Mouse (Mus musculus): ENCODE data around the gene Syn3. TPM values are rescaled to one million over a fixed set of nuclear protein-coding genes. Genes with fewer than 3 reads are reported as not detected.

Gene Syn3
- polyA plus RNA-seq, 1 experiment from 2014 or later = 4.4 TPM

GRCm38 (mm10) chr10:86323275-86323994 lies 175.3 kb downstream of the Syn3 start:
- 90% methylated on average over 4 of the region's 4 CpGs for WGBS

GRCm38 (mm10) chr10:86322006-86322405 lies 176.7 kb downstream of the Syn3 start:
- no peaks in the 10 kb centered on the region; the same call in 1 of the 2 replicates for H3K27me3 ChIP-seq (ENCODE audit: control insufficient read depth, insufficient read depth, low read length)
- no peak overlapping the region for H3K4me3 ChIP-seq (ENCODE audit: low read depth, low read length)
- ATAC-seq (ENCODE audit: low FRiP score) = no peak
- 38% methylated on average over 1 of the region's 1 CpGs for WGBS
- no peak overlapping the region for H3K9ac ChIP-seq (ENCODE audit: low read length)
- no peak overlapping the region for H3K27ac ChIP-seq (ENCODE audit: low read depth, low read length)
- H3K36me3 ChIP-seq (ENCODE audit: control insufficient read depth, insufficient read depth, low read length) = no peaks in the 10 kb centered on the region
- DNase-seq (ENCODE audit: low spot score, missing footprints) = no peak
- peaks cover 7% of the 10 kb centered on the region; the same call in 1 of the 2 replicates for H3K4me1 ChIP-seq (ENCODE audit: control insufficient read depth, insufficient read depth, low read length)
- H3K4me2 ChIP-seq = no peak overlapping the region
- no peaks in the 10 kb centered on the region for H3K9me3 ChIP-seq (ENCODE audit: control insufficient read depth, low read length)

More at GRCm38 (mm10) chr10:86323275-86323994, 175.3 kb downstream of the Syn3 start:
- no peaks in the 10 kb centered on the region; the same call in 1 of the 2 replicates for H3K27me3 ChIP-seq (ENCODE audit: control insufficient read depth, insufficient read depth, low read length)
- H3K36me3 ChIP-seq (ENCODE audit: control insufficient read depth, insufficient read depth, low read length) = no peaks in the 10 kb centered on the region
- no peak for DNase-seq (ENCODE audit: low spot score, missing footprints)
- H3K4me1 ChIP-seq (ENCODE audit: control insufficient read depth, insufficient read depth, low read length) = peaks cover 7% of the 10 kb centered on the region; the same call in 1 of the 2 replicates
- H3K27ac ChIP-seq (ENCODE audit: low read depth, low read length) = no peak overlapping the region
- no peaks in the 10 kb centered on the region for H3K9me3 ChIP-seq (ENCODE audit: control insufficient read depth, low read length)
- ATAC-seq (ENCODE audit: low FRiP score) = no peak
- H3K4me3 ChIP-seq (ENCODE audit: low read depth, low read length) = no peak overlapping the region
- H3K4me2 ChIP-seq = no peak overlapping the region
- H3K9ac ChIP-seq (ENCODE audit: low read length) = no peak overlapping the region

- ATAC-seq (ENCODE audit: low FRiP score) (no peak), DNase-seq (ENCODE audit: low spot score, missing footprints) (no peak)
- H3K9ac ChIP-seq (ENCODE audit: low read length) = no peak overlapping the region
- no peak overlapping the region for H3K4me2 ChIP-seq
- no peaks in the 10 kb centered on the region; the same call in 1 of the 2 replicates for H3K27me3 ChIP-seq (ENCODE audit: control insufficient read depth, insufficient read depth, low read length)
- H3K36me3 ChIP-seq (ENCODE audit: control insufficient read depth, insufficient read depth, low read length) = no peaks in the 10 kb centered on the region
- no peak overlapping the region for H3K4me3 ChIP-seq (ENCODE audit: low read depth, low read length)
- WGBS = 75% methylated on average over 8 of the region's 8 CpGs
- peaks cover 7% of the 10 kb centered on the region; the same call in 1 of the 2 replicates for H3K4me1 ChIP-seq (ENCODE audit: control insufficient read depth, insufficient read depth, low read length)
- no peaks in the 10 kb centered on the region for H3K9me3 ChIP-seq (ENCODE audit: control insufficient read depth, low read length)
- no peak overlapping the region for H3K27ac ChIP-seq (ENCODE audit: low read depth, low read length)
These were observed 177.5 kb downstream of the Syn3 start for GRCm38 (mm10) chr10:86321194-86321593.

- no peaks in the 10 kb centered on the region for H3K9me3 ChIP-seq (ENCODE audit: control insufficient read depth, low read length)
- no peak overlapping the region for H3K27ac ChIP-seq (ENCODE audit: low read depth, low read length)
- peaks cover 6% of the 10 kb centered on the region; the same call in 1 of the 2 replicates for H3K4me1 ChIP-seq (ENCODE audit: control insufficient read depth, insufficient read depth, low read length)
- H3K27me3 ChIP-seq (ENCODE audit: control insufficient read depth, insufficient read depth, low read length) = no peaks in the 10 kb centered on the region; the same call in 1 of the 2 replicates
- H3K36me3 ChIP-seq (ENCODE audit: control insufficient read depth, insufficient read depth, low read length) = no peaks in the 10 kb centered on the region
- 83% methylated on average over 5 of the region's 5 CpGs for WGBS
- DNase-seq (ENCODE audit: low spot score, missing footprints) (no peak), ATAC-seq (ENCODE audit: low FRiP score) (no peak)
- H3K9ac ChIP-seq (ENCODE audit: low read length) = no peak overlapping the region
- no peak overlapping the region for H3K4me3 ChIP-seq (ENCODE audit: low read depth, low read length)
- no peak overlapping the region for H3K4me2 ChIP-seq
These were observed 178.5 kb downstream of the Syn3 start for GRCm38 (mm10) chr10:86320204-86320603.

GRCm38 (mm10) chr10:86319526-86319925 lies 179.2 kb downstream of the Syn3 start:
- ATAC-seq (ENCODE audit: low FRiP score) = no peak
- 7% methylated on average over 3 of the region's 3 CpGs for WGBS
- Histone ChIP-seq H3K4me2 (no peak overlapping the region), H3K27ac (ENCODE audit: low read depth, low read length) (no peak overlapping the region), H3K4me3 (ENCODE audit: low read depth, low read length) (no peak overlapping the region), H3K36me3 (ENCODE audit: control insufficient read depth, insufficient read depth, low read length) (no peaks in the 10 kb centered on the region), H3K27me3 (ENCODE audit: control insufficient read depth, insufficient read depth, low read length) (no peaks in the 10 kb centered on the region; the same call in 1 of the 2 replicates), H3K9ac (ENCODE audit: low read length) (no peak overlapping the region), H3K9me3 (ENCODE audit: control insufficient read depth, low read length) (no peaks in the 10 kb centered on the region), H3K4me1 (ENCODE audit: control insufficient read depth, insufficient read depth, low read length) (peaks cover 4% of the 10 kb centered on the region; the same call in 1 of the 2 replicates)
- no peak for DNase-seq (ENCODE audit: low spot score, missing footprints)

- Histone ChIP-seq H3K4me2 (no peak overlapping the region), H3K27ac (ENCODE audit: low read depth, low read length) (no peak overlapping the region), H3K4me3 (ENCODE audit: low read depth, low read length) (no peak overlapping the region), H3K4me1 (ENCODE audit: control insufficient read depth, insufficient read depth, low read length) (peaks cover 4% of the 10 kb centered on the region; the same call in 1 of the 2 replicates), H3K27me3 (ENCODE audit: control insufficient read depth, insufficient read depth, low read length) (no peaks in the 10 kb centered on the region; the same call in 1 of the 2 replicates), H3K9ac (ENCODE audit: low read length) (no peak overlapping the region), H3K36me3 (ENCODE audit: control insufficient read depth, insufficient read depth, low read length) (no peaks in the 10 kb centered on the region), H3K9me3 (ENCODE audit: control insufficient read depth, low read length) (no peaks in the 10 kb centered on the region)
- WGBS = 77% methylated on average over 5 of the region's 5 CpGs
- DNase-seq (ENCODE audit: low spot score, missing footprints) (no peak), ATAC-seq (ENCODE audit: low FRiP score) (no peak)
These were observed 180.1 kb downstream of the Syn3 start for GRCm38 (mm10) chr10:86318552-86319140.

- ATAC-seq (ENCODE audit: low FRiP score) = no peak
- H3K27ac ChIP-seq (ENCODE audit: low read depth, low read length) = no peak overlapping the region
- no peak overlapping the region for H3K4me3 ChIP-seq (ENCODE audit: low read depth, low read length)
- no peak overlapping the region for H3K4me2 ChIP-seq
- DNase-seq (ENCODE audit: low spot score, missing footprints) = no peak
- no peaks in the 10 kb centered on the region for H3K36me3 ChIP-seq (ENCODE audit: control insufficient read depth, insufficient read depth, low read length)
- H3K9me3 ChIP-seq (ENCODE audit: control insufficient read depth, low read length) = no peaks in the 10 kb centered on the region
- no peaks in the 10 kb centered on the region; the same call in 1 of the 2 replicates for H3K27me3 ChIP-seq (ENCODE audit: control insufficient read depth, insufficient read depth, low read length)
- peaks cover 4% of the 10 kb centered on the region; the same call in 1 of the 2 replicates for H3K4me1 ChIP-seq (ENCODE audit: control insufficient read depth, insufficient read depth, low read length)
- WGBS = 85% methylated on average over 7 of the region's 7 CpGs
- no peak overlapping the region for H3K9ac ChIP-seq (ENCODE audit: low read length)
These were observed 181.1 kb downstream of the Syn3 start for GRCm38 (mm10) chr10:86317633-86318032.

GRCm38 (mm10) chr10:86315513-86315912 lies 183.2 kb downstream of the Syn3 start:
- H3K36me3 ChIP-seq (ENCODE audit: control insufficient read depth, insufficient read depth, low read length) = no peaks in the 10 kb centered on the region
- no peak overlapping the region for H3K9ac ChIP-seq (ENCODE audit: low read length)
- H3K27me3 ChIP-seq (ENCODE audit: control insufficient read depth, insufficient read depth, low read length) = no peaks in the 10 kb centered on the region
- H3K9me3 ChIP-seq (ENCODE audit: control insufficient read depth, low read length) = no peaks in the 10 kb centered on the region
- peaks cover 4% of the 10 kb centered on the region; the same call in 1 of the 2 replicates for H3K4me1 ChIP-seq (ENCODE audit: control insufficient read depth, insufficient read depth, low read length)
- DNase-seq (ENCODE audit: low spot score, missing footprints) = no peak
- 56% methylated on average over 3 of the region's 3 CpGs for whole genome bisulfite sequencing
- no peak overlapping the region for H3K4me3 ChIP-seq (ENCODE audit: low read depth, low read length)
- no peak overlapping the region for H3K4me2 ChIP-seq
- ATAC-seq (ENCODE audit: low FRiP score) = no peak
- no peak overlapping the region for H3K27ac ChIP-seq (ENCODE audit: low read depth, low read length)

GRCm38 (mm10) chr10:86313448-86313847 lies 185.2 kb downstream of the Syn3 start:
- WGBS = 65% methylated on average over 1 of the region's 1 CpGs
- ATAC-seq (ENCODE audit: low FRiP score) = no peak
- H3K27ac ChIP-seq (ENCODE audit: low read depth, low read length) = no peak overlapping the region

More at GRCm38 (mm10) chr10:86313448-86313847, 185.2 kb downstream of the Syn3 start:
- Histone ChIP-seq H3K4me2 (no peak overlapping the region), H3K36me3 (ENCODE audit: control insufficient read depth, insufficient read depth, low read length) (no peaks in the 10 kb centered on the region), H3K4me3 (ENCODE audit: low read depth, low read length) (no peak overlapping the region), H3K9me3 (ENCODE audit: control insufficient read depth, low read length) (no peaks in the 10 kb centered on the region), H3K9ac (ENCODE audit: low read length) (no peak overlapping the region), H3K27me3 (ENCODE audit: control insufficient read depth, insufficient read depth, low read length) (no peaks in the 10 kb centered on the region), H3K4me1 (ENCODE audit: control insufficient read depth, insufficient read depth, low read length) (no peaks in the 10 kb centered on the region)
- no peak for DNase-seq (ENCODE audit: low spot score, missing footprints)

Measured in midbrain, embryonic 11.5 days (tissue).